Mouse (Mus musculus): Measurements from ENCODE around the gene Vac14. TPM values are rescaled to one million over a fixed set of nuclear protein-coding genes. Genes with fewer than 3 reads are reported as not detected.

Gene Vac14
- polyA plus RNA-seq, 1 experiment = 31.6 TPM

GRCm38 (mm10) chr8:110702636-110703459 is 84.5 kb downstream of the Vac14 start:
- Histone ChIP-seq H3K4me1 (ENCODE audit: control insufficient read depth, insufficient read depth, low read length) (no peaks in the 10 kb centered on the region), H3K27me3 (ENCODE audit: control insufficient read depth, insufficient read depth, low read length, poor library complexity, severe bottlenecking) (no peaks in the 10 kb centered on the region), H3K9me3 (replicated peaks; ENCODE audit: control insufficient read depth, insufficient read depth, low read length, poor library complexity, severe bottlenecking) (no peaks in the 10 kb centered on the region), H3K27ac (ENCODE audit: insufficient read depth, low read length) (no peak overlapping the region), H3K9ac (ENCODE audit: low read depth, poor library complexity, severe bottlenecking) (no peak overlapping the region), H3K4me3 (ENCODE audit: low read depth, low read length) (no peak overlapping the region), H3K36me3 (ENCODE audit: control insufficient read depth, insufficient read depth, low read length, poor library complexity, severe bottlenecking) (peaks cover 6% of the 10 kb centered on the region)
- TF ChIP-seq POLR2A (IDR thresholded peaks at IDR 0.05; ENCODE audit: insufficient read depth, low read length) = no peak
- TF ChIP-seq EP300 (IDR thresholded peaks at IDR 0.05; ENCODE audit: insufficient read depth, low read depth, low read length) = no peak
- no peak for TF ChIP-seq CTCF (IDR thresholded peaks at IDR 0.05; ENCODE audit: low read depth, low read length)

DNA sequence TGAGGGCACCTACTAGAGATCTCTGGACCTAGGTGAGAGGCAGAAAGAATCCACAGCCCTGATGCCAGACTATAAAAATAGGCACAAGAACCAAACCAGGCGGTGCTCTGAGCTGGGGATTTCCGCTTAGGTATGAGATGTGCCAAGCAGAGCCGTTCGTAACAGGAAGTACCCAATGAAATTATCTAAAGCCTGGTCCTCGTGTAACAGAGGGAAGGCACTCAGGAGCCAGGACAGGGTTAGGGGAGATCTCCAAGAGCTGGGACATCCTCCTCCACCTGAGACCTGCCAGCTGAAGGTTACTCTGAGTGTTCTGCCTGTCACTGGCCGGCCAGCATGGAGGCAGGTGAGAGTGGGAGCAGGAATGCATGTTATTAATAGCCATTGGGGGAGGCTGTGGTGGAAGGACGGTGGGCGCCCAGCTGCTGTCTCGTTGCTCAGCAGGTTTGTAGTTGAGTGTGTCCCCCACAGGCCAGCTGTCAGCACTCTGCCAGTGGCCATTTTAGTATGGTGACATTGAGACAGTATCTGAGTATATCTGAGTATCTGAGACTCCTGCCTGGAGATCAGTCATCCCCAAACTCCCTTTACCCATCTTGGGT is 85.2 kb downstream of the Vac14 start:
- TF ChIP-seq EP300 (IDR thresholded peaks at IDR 0.05; ENCODE audit: insufficient read depth, low read depth, low read length) = no peak
- TF ChIP-seq CTCF (IDR thresholded peaks at IDR 0.05; ENCODE audit: low read depth, low read length) = no peak
- no peak for TF ChIP-seq POLR2A (IDR thresholded peaks at IDR 0.05; ENCODE audit: insufficient read depth, low read length)
- Histone ChIP-seq H3K36me3 (ENCODE audit: control insufficient read depth, insufficient read depth, low read length, poor library complexity, severe bottlenecking) (peaks cover 6% of the 10 kb centered on the region; the same call in 1 of the 2 replicates), H3K9me3 (replicated peaks; ENCODE audit: control insufficient read depth, insufficient read depth, low read length, poor library complexity, severe bottlenecking) (no peaks in the 10 kb centered on the region), H3K27ac (ENCODE audit: insufficient read depth, low read length) (no peak overlapping the region), H3K4me3 (ENCODE audit: low read depth, low read length) (no peak overlapping the region), H3K4me1 (ENCODE audit: control insufficient read depth, insufficient read depth, low read length) (no peaks in the 10 kb centered on the region), H3K9ac (ENCODE audit: low read depth, poor library complexity, severe bottlenecking) (no peak overlapping the region), H3K27me3 (ENCODE audit: control insufficient read depth, insufficient read depth, low read length, poor library complexity, severe bottlenecking) (no peaks in the 10 kb centered on the region)

- no peaks in the 10 kb centered on the region for H3K27me3 ChIP-seq (ENCODE audit: control insufficient read depth, insufficient read depth, low read length, poor library complexity, severe bottlenecking)
- H3K36me3 ChIP-seq (ENCODE audit: control insufficient read depth, insufficient read depth, low read length, poor library complexity, severe bottlenecking) = peaks cover 5% of the 10 kb centered on the region; the same call in 1 of the 2 replicates
- H3K4me1 ChIP-seq (ENCODE audit: control insufficient read depth, insufficient read depth, low read length) = no peaks in the 10 kb centered on the region
- no peak overlapping the region for H3K27ac ChIP-seq (ENCODE audit: insufficient read depth, low read length)
- H3K9ac ChIP-seq (ENCODE audit: low read depth, poor library complexity, severe bottlenecking) = no peak overlapping the region
- TF ChIP-seq EP300 (IDR thresholded peaks at IDR 0.05; ENCODE audit: insufficient read depth, low read depth, low read length) (no peak), CTCF (IDR thresholded peaks at IDR 0.05; ENCODE audit: low read depth, low read length) (no peak), POLR2A (IDR thresholded peaks at IDR 0.05; ENCODE audit: insufficient read depth, low read length) (no peak)
- no peak overlapping the region for H3K4me3 ChIP-seq (ENCODE audit: low read depth, low read length)
- H3K9me3 ChIP-seq (replicated peaks; ENCODE audit: control insufficient read depth, insufficient read depth, low read length, poor library complexity, severe bottlenecking) = no peaks in the 10 kb centered on the region
Observed at GRCm38 (mm10) chr8:110704103-110704502, 85.7 kb downstream of the Vac14 start.

DNA sequence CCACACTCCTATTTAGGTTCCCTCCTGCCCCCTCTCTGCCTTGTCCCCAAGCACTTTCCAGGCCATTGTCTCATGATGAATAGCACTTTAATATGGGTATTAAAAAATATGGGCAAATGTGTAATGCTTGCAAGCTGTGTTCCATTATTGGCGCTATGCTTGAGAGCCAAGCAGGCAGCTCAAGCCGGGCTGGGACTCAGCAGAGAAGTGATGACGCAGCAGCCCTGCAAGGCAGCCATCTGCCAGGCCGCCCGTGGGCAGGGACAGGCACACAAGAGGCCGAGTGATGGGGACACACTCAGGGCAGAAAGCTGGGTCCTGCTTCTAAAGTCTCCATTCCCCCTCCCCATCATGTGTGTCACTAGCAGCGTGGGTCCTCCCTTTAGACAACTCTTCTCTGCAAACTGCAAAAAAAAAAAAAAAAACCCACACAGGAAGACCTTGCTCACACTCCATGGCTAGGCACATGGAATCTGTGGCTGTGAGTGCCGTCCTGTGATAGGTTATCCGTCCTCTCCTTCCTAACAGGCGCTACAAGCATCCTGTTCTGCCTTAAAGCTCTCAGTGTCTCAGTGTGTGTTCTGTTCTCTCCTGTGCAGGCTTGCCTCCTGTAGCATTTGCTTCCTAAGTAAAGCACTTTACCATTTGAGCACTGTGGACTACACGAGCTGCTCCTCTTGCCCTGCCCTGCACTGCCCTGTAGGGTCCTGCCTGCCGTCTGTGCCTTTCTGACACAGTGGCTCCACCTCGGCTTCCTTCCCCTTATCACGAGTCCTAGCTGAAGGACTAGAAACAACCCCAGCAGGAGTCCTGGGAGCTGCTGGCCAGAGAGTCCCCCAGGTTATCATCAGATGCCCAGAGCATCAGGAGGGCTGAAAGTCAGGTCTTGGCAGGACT is 87.3 kb downstream of the Vac14 start:
- Histone ChIP-seq H3K4me1 (ENCODE audit: control insufficient read depth, insufficient read depth, low read length) (no peaks in the 10 kb centered on the region), H3K9me3 (replicated peaks; ENCODE audit: control insufficient read depth, insufficient read depth, low read length, poor library complexity, severe bottlenecking) (no peaks in the 10 kb centered on the region), H3K36me3 (ENCODE audit: control insufficient read depth, insufficient read depth, low read length, poor library complexity, severe bottlenecking) (peaks cover 10% of the 10 kb centered on the region), H3K9ac (ENCODE audit: low read depth, poor library complexity, severe bottlenecking) (no peak overlapping the region), H3K27ac (ENCODE audit: insufficient read depth, low read length) (no peak overlapping the region), H3K27me3 (ENCODE audit: control insufficient read depth, insufficient read depth, low read length, poor library complexity, severe bottlenecking) (no peaks in the 10 kb centered on the region), H3K4me3 (ENCODE audit: low read depth, low read length) (no peak overlapping the region)
- TF ChIP-seq POLR2A (IDR thresholded peaks at IDR 0.05; ENCODE audit: insufficient read depth, low read length) = no peak
- TF ChIP-seq CTCF (IDR thresholded peaks at IDR 0.05; ENCODE audit: low read depth, low read length) = no peak
- no peak for TF ChIP-seq EP300 (IDR thresholded peaks at IDR 0.05; ENCODE audit: insufficient read depth, low read depth, low read length)

- H3K4me1 ChIP-seq (ENCODE audit: control insufficient read depth, insufficient read depth, low read length) = no peaks in the 10 kb centered on the region
- H3K27ac ChIP-seq (ENCODE audit: insufficient read depth, low read length) = no peak overlapping the region
- TF ChIP-seq CTCF (IDR thresholded peaks at IDR 0.05; ENCODE audit: low read depth, low read length) = no peak
- TF ChIP-seq EP300 (IDR thresholded peaks at IDR 0.05; ENCODE audit: insufficient read depth, low read depth, low read length) = no peak
- no peak for TF ChIP-seq POLR2A (IDR thresholded peaks at IDR 0.05; ENCODE audit: insufficient read depth, low read length)
- no peaks in the 10 kb centered on the region for H3K27me3 ChIP-seq (ENCODE audit: control insufficient read depth, insufficient read depth, low read length, poor library complexity, severe bottlenecking)
- H3K9me3 ChIP-seq (replicated peaks; ENCODE audit: control insufficient read depth, insufficient read depth, low read length, poor library complexity, severe bottlenecking) = no peaks in the 10 kb centered on the region
- H3K9ac ChIP-seq (ENCODE audit: low read depth, poor library complexity, severe bottlenecking) = no peak overlapping the region
- peaks cover 10% of the 10 kb centered on the region for H3K36me3 ChIP-seq (ENCODE audit: control insufficient read depth, insufficient read depth, low read length, poor library complexity, severe bottlenecking)
- H3K4me3 ChIP-seq (ENCODE audit: low read depth, low read length) = no peak overlapping the region
Observed at GRCm38 (mm10) chr8:110706288-110706870, 88.0 kb downstream of the Vac14 start.

Measured in ES-Bruce4 (cell line).